Mouse (Mus musculus) heart, adult 9 months (tissue): Measurements from ENCODE around the gene Olfr821.
"Not testable (repeated sequence)": the region's sequence is repeated elsewhere in the genome, so short reads cannot be mapped to it uniquely, and the experiment has no call there.

ENCODE experiments used
- DNase-seq, 2 experiments: peaks; one replicate each; pipeline ENCODE4 v3.0.0; 2022; ENCODE audit warnings: low spot score in 2 of 2

Olfr821 gene

GRCm38 (mm10) chr10:130030048-130030447 is at the start of gene Olfr821:
Gene Olfr821, plus strand, starts transcription at chr10:130030348.
- DNase-seq = no peak

GRCm38 (mm10) chr10:129981867-129982266 is 48.3 kb upstream of the Olfr821 start:
- DNase-seq = not testable (repeated sequence)

- not testable (repeated sequence) for DNase-seq
Observed at GRCm38 (mm10) chr10:129984962-129985361, 45.2 kb upstream of the Olfr821 start, which contains the start of gene Gm10310. Gene Gm10310, minus strand, starts transcription at chr10:129985062.

GRCm38 (mm10) chr10:130004104-130004503 is 26.0 kb upstream of the Olfr821 start:
- not testable (repeated sequence) for DNase-seq

DNA sequence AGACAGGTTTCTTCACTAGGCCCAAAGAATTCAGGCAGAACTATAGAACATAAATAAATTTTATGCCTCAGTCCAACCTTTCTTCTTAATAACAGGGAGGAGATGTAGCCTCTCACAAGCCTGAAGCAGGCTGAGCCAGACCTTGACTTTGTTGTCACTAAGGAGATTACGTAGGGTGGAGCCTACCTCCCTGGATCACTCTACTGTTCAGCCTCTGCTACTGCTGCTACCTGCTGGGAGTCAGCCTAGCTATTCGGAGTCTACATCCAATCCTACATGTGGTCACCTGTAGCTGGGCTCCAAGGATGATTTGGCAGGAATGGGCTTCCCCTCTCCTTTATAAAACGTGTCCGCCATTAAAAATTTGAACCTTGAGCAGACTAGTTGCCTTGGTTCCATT is 24.8 kb upstream of the Olfr821 start:
- not testable (repeated sequence) for DNase-seq

DNA sequence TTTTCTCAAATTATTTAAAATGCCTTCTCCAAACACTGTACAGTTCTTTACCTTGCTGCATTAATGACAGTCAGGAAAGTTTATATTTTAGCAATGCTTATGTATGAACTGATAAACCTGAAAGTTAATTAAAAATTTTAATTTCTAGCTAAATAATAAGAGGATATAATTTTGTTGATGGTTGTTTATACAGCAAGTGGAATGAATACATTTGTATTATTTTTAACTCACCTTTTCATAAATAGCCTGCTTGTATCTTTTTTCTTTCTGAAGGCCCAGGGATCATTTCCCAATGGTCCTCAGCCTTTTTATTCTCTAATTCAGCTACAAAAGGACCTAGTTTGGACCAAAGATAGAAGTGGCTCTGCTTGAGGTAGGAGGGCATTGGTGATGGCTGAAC is 17.8 kb upstream of the Olfr821 start, which contains the start of gene Olfr820:
Gene Olfr820 (plus strand): TSS at position 301 of the 400 bp plus-strand sequence.
- no peak for DNase-seq

DNA sequence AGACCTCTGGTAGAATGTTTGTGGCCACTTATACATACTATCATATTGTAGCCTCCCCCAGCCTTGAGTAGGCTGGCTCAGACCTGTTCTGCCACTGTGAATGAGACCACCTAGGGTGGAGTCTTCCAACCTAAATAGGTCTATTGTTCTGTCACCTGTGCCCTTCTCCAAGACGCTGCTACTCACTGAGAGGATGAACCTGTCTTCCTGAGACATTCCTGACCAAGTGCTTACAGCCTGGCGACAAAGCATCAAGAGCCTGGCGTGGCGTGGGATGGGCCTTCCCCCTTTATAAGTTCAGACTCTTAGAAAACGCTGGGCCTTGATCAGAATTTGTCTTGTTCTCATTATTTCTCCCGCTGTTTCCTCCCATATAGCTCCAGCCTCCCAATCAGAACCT is 6.9 kb downstream of the Olfr821 start:
- DNase-seq = no peak

GRCm38 (mm10) chr10:130070910-130071309 is 40.8 kb downstream of the Olfr821 start, which contains the start of gene Olfr822:
Gene Olfr822, plus strand, starts transcription at chr10:130071210.
- DNase-seq = no peak
